In the genomic region with DNA sequence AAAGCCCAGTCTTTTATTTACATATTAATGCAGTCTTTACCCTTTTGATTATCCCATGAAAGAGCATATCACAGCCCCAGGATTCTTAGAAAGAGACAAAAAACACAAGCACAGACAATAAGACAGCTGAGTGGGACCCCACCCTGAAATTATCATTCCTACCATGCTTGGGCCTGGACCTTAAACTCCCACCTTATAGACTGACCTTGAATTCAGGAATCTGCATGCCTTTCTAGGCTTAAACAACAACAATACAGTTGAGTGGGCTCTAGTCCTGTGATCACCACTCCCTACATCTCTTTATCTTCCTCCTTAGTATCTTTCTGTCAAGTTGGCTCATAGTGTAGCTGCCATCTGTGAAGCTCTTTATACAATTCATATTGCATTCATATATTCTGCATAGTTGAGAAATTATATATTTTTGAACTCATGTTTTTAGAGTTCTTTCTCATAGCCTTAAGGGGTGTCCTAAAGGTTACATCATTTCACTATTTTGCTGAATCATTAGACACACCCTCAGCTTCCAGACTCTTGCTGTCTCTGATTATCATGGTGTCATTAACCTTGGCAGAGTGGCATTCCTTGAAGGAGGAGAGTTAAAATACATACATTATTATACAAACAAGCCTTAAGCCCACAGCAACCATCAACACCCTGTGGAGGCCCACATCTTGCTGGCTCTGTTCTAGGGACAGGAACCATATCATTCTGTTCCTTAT, we compare ENCODE assay signal across 18 mouse cellular contexts.
"Had no signal": no experiment of that assay in that cellular context is flagged by ENCODE, and none has a peak within 500 bp of the region (broad histone marks: within the 10 kb centered on the region; RNA-seq: fewer than 3 reads in every experiment).

No protein-coding gene starts in this region.

- ATAC-seq: midbrain, embryonic 13.5 days; midbrain, embryonic 16.5 days had no signal

- H3K4me1 ChIP-seq: midbrain, embryonic 10.5 days; midbrain, embryonic 13.5 days; neural tube, embryonic 13.5 days; neural tube, embryonic 15.5 days had no signal

- DNase-seq: lung, adult 18-20 months; lung, embryonic 14.5 days; lung, postnatal 10 days; lung, postnatal 4 days; retina, postnatal 1 day; right cerebral cortex, adult 18-20 months; right cerebral cortex, postnatal 25 days; right cerebral cortex, postnatal 4 days; spleen, adult 18-20 months; thymus, adult 18-20 months; thymus, postnatal 14 days; thymus, postnatal 36 days had no signal

- H3K4me2 ChIP-seq: lung, embryonic 14.5 days; midbrain, embryonic 13.5 days; neural tube, embryonic 13.5 days; neural tube, embryonic 15.5 days had no signal

- H3K9ac ChIP-seq: lung, embryonic 14.5 days; midbrain, embryonic 13.5 days; neural tube, embryonic 13.5 days; neural tube, embryonic 15.5 days had no signal

- H3K36me3 ChIP-seq: midbrain, embryonic 10.5 days; midbrain, embryonic 13.5 days; neural tube, embryonic 13.5 days; neural tube, embryonic 15.5 days had no signal

- H3K4me3 ChIP-seq: midbrain, embryonic 10.5 days; midbrain, embryonic 13.5 days; myocyte; neural tube, embryonic 13.5 days; neural tube, embryonic 15.5 days had no signal

- H3K9me3 ChIP-seq: midbrain, embryonic 10.5 days; midbrain, embryonic 13.5 days; neural tube, embryonic 13.5 days; neural tube, embryonic 15.5 days had no signal

- H3K27ac ChIP-seq: midbrain, embryonic 10.5 days; midbrain, embryonic 13.5 days; neural tube, embryonic 13.5 days; neural tube, embryonic 15.5 days had no signal

- H3K27me3 ChIP-seq: midbrain, embryonic 13.5 days; neural tube, embryonic 13.5 days; neural tube, embryonic 15.5 days had no signal
